Mouse (Mus musculus) brain, embryonic 18.5 days (tissue): ENCODE measurements around the gene Pde8a.
A peak's percentile ranks its signal among the peaks of the same experiment; 100 is the strongest.

ENCODE experiments used
- DNase-seq: peaks from one replicate; pipeline ENCODE4 v3.0.0-alpha.2; 2012; ENCODE audit warnings: low read depth, low spot score

Gene Pde8a

DNA sequence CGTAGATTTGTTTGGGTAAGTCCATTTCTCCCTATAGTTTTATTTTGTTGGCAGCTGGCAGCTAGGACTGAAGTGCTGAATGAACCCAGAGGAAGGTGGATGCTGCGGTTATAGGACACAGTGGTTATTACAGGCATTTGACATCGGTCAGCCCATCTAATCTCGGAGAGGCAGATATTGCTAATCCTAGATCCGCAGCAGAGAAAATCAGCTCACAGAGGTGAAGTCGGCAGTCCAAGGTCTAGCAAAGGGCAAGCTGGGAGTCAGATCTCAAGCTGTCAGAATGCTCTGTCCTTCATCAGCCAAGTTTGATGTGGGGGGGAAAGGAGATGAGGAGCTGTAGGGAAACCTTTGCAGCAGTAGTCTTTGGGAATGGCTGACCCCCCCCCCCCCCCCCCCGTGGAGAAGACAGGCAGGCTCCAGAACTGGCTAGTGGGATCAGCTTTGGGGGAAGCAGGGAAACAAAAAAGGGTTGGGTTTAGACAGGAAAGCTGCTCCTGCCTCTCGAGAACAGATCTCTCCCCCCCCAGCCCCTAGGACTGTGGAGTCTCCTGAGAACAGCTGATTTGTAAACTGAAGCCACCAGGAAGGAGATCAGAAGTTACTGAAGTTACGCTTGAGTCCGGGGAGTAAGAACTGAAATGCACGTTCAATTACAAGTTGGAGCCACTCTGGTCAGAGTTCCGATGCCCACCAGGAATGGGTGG is 3.3 kb upstream of the Pde8a start:
- DNase-seq: no peak

DNA sequence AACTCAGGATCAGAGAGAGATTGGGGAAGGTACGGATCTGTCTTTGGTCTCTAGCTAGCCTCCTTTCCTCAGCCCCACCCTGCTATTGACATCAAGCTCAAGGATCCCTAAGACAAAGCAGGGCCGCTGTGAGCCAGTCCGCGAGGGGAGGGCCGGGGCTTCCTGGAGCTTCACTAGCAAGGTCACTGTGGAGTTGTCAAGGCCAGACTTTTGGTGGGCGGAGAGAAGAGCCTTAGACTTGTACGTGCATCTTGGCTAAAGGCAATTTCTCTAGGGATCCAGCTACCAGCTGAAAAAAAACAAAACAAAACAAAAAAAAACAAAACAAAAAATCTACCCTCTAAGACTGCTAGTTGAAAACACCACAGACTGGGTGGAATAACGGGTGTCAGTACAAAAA is 1.6 kb upstream of the Pde8a start:
- no peak for DNase-seq

DNA sequence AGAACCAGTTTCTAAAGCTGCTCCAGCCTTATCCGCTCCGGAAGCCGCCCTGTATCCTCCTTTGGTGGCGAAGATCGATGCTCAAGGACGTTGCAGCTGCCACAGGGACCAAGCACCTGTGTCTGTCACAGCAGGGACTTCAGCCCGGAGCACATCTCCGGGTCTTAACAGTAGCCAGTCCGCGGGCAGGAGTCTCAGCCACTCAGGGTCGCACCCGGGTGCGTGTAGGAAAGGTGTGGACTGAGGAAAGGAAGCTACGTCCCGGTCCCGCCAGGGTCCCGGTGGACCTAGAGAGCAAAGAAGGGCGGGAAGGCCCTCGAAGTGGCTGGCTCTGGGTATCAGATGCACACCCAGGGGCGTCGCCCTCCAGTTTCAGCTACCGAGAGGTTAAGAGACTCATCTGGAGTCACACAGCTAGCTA is 1.1 kb upstream of the Pde8a start:
- DNase-seq: no peak

DNA sequence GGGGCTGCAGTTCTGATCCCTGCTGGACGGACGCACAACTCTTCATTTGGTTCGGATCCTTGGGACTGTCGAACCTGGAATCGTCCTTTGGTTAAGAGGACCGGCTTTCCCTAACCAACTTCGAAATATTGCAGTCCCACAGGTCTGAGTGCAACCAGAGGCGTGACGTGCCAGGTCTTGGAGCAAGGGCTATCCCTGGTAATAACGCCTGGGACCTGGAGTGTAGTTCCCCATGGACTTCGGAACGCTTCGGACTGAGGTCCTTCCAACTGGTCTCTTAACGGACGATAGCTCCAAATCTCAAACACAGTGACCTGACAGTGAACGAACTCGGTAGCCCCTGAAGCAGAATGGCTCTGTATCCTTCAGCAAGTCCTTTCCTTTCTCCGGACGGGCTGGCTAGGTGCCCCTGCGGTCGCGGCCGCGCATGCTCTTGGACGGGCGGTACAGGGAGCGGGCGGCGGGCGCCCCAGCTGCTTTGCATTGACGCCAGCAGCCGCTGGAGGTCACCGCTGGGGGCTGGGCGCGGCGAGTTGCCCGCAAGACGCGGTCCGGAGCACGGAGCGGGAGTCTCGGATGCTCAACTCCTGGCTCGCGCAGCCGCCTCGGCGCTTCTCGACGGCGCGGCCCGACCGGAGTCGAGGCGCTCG is 574 bp upstream of the Pde8a start:
- DNase-seq: peak; percentile 24

DNA sequence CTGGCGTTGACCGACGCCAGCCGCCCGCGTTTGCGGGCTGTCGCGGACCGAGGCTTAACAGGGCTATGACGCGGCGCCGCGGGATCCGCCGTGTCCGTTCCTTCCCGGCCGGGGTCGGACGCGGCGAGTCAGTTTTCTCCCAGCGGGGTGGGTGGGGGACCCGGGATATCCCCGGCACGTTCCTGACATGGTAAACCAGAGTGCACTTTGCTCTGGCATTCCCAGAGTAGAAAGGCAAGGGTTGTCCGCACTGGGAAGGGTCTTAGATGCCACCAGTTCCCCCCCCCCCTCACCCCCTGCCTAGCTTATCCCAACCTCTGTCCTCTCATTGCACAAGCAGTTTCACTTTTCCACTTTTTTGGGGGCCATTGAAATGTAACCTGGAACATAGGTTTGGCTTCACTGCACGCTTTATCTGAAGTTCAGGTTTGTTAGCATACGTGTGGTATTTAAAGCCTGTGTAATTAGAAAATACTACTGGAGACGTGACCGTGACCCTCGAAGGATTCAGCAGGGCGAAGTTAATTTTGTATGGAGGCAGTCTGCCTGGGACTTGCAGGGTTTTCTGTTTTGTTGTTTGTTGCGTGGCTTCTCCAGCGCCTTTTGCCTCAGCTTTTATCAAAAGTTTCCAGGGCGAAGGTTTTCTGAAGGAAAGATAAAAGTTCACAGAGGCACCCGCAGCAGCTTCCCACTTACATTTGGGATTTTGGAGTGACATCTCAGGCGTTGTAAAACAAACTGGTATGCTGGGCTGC is 934 bp downstream of the Pde8a start:
- DNase-seq: no peak

DNA sequence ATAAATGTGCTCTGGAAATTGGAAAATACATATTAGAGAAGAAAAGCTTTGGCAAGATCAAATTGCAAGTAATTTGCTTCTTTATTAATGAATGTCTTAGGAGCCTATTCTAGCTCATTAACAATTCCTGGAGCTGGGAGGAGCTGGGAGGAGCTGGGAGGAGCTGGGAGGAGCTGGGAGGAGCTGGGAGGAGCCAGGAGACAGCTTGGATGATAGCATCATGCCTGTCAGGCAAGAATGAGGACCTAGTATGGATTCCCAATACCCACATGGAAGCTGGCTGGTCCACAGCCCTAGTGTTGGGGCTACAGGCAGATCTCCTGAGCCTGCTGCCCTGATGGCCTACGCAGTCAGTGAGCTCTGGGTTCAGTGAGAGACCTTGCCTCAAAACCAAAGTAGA is 2.6 kb downstream of the Pde8a start:
- no peak for DNase-seq

DNA sequence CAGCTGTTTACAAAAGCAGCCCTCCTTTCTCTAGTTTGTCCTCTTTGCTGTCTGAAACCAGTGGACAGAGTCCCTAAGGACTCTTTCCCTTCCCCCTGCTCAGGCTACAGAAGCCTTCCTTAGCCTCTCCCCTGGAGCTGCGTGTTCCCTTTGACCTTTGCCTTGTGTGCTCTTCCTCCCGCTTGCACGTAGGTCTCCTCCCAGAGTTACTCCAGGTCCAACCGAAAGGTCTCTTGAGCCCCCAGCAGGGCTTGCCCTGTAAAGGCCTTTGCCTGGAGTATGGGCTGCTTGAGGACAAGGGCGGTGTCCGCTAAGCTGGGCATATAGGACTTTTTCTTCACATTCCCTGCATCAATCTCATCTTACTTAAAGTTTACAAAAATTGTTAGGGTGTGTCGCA is 5.9 kb downstream of the Pde8a start:
- DNase-seq: no peak

DNA sequence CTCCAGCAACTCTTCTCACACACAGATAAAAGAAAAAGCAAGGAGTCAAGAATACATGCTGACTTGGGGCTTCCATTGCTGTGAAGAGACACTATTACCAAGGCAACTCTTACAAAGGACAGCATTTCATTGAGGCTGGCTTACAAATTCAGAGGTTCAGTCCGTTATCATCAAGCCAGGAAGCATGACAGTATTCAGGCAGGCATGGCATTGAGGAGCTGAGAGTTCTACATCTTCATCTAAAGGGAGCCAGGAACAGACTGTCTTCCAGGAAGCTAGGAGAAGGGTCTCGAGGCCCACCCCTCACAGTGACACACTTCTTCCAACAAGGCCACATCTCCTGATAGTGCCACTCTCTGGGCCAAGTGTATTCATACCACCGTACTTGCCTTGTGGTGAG is 7.0 kb downstream of the Pde8a start:
- no peak for DNase-seq

DNA sequence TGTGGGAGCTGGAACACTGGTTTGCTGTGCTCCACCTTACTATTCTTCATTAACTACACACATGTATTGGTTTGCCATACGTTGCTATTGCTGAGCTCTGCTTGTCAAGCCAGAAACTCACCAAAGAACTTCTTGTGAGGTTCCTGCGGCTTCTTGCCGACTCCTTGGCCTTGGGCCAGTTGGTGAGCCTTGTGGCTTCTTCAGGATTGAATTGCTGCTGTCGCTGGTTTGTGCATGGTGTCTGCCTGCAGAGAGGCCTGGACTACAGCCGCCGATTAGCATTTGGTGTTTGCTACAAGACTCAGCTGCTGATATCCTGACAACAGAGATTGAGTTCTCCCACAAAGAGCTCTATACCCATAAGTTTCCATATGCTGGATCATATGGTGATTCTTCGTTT is 10.9 kb downstream of the Pde8a start:
- no peak for DNase-seq

DNA sequence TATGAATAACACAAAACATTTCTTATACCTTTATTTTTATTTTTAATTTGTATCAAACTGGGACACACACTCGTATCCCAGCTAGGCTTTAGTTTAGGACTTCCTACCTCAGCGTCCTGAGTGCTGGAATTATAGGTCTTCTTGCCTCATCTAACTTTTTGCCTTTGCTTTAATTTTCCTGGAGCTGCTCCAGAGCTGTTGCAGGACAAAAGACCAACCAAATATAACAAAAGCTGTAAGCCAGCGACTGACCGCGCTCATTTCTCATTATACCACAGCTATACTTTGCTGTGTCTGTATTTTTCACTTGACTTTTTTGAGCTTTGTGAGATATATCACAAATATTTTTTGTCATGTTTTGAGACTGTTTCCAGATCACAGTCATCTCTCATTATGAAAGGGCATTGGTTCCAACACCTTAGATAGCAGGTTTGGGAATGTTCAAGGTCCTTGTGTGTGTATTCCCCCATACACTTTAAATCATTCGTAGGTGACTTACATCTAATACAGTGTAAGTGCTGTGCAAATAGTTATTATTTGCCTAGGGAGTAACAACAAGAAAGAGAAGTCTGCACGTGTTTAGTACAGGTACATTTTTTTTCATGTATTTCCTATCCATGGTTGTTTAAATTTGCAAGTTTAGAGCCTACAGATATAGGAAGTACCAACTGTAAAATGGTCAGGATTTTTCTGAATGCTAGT is 16.8 kb downstream of the Pde8a start:
- DNase-seq: no peak

DNA sequence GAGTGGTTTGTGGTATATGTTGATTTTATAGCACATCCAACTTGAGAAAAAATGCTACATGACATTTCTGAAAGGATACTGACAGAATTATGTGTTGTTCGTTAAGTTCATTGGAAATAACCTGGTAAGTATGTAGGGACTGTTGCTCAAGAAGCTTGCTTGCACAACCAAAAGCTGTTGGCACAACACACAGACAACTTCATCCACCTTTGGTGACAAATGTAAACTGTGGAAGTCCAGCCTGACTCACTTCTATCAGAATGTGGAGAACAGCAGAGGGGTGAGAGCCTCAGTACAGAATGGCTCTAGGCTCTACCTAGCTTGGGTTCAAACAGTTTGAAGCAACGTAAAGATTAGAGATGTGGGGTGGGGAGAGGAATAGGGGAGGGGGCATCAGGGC is 19.3 kb downstream of the Pde8a start:
- no peak for DNase-seq

DNA sequence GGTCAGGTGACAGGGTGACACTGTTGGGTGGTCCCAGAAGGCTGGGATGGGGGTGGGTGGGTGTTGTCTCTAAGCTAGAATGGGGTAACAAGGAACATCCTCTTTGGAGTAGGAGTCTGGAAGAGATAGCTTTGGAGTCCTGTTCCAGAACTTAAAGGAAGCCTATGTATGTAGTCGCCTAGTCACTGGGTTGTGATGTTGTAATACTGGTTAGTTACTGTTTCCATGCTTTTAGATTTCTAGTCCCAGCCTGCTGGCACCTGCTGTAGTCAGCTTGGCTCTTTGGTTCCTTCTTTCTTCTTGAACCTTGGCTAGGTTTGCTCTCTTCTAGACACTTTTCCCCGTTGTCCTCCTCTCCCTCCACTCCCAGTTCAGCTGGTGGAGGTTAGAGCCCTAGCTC is 21.7 kb downstream of the Pde8a start:
- no peak for DNase-seq

DNA sequence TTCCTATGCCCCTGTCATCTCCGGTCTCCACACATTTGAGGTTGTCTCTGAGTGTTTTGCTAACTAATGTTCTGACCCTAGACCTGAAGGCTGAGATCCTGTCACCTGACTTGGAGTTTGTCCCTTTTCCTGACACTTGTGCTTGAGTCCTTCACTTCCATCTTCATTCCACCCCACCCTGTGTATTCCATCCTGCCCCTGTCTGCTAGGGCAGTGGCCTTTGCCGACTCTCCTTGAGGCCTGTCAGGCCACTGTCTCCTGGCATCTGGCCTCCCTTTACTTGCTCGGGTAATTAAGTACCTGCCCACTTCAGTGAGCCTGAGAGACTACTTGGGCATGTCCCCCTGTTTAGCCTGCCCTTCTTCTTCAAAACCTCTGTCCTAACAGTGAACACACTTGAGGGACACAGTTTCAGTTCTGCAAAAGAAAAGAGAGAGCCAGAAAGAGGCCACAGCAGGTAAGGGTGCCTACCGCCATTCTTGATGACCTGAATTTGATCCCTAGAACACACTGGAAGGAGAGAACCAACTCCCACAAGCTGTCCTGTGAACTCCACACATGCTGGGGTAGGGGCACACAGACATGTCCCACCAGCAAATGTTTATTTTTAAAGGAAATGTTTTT is 22.3 kb downstream of the Pde8a start:
- DNase-seq: no peak

DNA sequence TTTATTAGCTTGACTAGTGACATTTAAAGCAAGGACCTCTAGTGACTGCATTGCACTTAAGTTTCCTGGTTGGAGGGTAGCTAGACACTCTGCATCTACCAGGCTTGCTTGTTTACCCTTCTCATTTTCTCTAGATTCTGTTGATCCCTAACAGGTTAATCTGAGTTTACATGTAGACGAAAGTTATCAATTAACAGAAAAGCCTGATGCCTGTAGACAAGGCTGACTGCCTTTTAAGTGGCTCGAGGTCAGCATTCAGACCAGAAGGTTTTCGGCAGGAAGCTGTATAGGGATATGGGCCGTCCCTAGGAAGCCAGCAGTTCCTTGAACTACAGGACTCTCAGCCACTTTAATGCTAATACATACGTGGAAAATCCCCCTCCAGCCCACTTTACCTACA is 30.0 kb downstream of the Pde8a start:
- no peak for DNase-seq

DNA sequence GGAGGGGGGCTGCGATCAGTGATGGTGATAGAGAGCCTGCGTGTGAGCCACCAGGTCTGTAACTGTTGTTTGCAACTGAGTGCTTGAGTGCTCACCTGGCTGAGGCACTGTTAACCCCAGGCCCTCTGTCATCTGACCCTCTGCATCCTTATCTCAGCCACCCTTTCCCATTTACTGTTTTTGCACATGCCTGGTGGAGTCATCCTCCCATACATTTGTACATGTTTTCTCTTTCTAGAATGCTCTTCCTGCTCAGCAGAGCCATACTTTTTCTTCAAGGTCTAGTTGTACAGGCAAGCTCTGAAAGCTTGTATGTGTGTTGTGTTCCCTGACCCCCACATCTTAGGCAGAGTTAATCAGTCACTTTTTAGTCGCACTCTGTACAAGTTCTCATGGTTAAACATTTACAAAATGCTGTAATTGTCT is 36.5 kb downstream of the Pde8a start:
- DNase-seq: no peak

DNA sequence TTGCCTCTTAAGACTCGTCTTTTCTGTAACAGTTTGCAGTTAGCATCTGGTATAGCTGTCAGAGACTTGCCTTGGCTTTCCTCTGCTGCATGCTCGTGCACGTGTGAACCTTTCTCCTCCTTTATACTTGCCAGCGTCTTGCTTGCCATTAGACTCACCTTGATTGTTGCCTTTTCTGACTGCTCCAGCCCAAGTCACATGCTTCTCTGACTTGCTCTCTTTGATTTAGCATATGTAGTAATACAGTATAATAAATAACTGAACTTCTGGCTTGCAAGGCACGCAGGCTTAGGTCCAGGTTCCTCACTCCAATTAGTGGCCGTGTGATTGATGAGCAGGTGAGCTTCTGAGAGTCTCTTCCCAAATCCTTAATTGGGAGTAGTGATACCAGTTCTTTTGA is 37.2 kb downstream of the Pde8a start:
- DNase-seq: no peak

DNA sequence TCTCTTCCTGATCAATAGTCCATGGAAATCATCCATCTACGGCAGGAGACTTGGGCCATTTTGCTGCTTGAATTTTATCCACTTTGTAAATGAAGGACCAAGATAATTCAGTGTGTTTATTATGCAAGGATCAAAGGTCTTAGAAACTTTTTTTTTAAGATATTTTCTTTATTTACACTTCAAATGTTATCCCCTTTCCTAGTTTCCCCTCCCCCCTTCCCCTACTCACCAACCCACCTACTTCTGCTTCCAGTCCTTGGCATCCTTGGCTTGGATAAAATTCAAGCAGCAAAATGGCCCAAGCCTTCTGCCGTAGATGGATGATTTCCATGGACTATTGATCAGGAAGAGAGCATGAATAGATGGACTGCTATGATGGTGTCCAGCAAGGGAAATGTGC is 38.1 kb downstream of the Pde8a start:
- DNase-seq: no peak

DNA sequence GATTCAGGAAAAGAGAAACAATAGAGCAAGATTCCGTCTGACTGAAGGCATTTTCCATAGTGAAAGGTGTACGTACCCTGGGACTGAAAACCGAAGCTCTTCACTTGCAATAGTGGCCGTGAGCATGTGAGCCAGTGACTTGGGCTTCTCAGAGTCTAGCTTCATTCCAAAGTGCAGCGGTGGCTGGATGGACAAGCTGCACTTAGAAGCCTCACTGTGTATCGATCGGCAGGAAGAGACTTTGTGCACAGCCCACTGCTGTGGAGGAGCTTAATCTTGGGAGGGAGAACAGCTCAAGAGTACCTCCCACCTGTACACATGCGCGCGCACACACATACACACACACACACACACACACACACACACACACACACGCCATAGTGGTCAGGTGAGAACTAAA is 39.9 kb downstream of the Pde8a start:
- no peak for DNase-seq

DNA sequence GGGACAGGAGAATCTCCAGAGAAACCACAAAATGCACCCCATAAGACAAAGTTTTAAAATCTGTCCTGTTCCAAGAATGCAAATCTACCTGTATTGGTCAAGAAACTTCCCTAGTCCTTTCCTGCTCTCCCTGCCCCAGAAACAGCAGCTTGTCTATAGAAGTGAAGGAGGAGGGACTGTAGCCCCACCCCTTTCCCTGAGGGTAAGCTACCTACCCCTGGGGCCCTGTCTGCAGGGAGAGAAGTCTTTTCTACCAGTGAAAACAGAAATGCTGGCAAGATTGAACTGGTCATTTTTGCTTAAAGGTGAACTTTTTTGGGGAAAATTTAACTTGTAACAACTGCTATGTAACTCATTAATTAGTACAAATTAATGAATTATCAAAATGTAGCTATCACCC is 41.2 kb downstream of the Pde8a start:
- DNase-seq: no peak

DNA sequence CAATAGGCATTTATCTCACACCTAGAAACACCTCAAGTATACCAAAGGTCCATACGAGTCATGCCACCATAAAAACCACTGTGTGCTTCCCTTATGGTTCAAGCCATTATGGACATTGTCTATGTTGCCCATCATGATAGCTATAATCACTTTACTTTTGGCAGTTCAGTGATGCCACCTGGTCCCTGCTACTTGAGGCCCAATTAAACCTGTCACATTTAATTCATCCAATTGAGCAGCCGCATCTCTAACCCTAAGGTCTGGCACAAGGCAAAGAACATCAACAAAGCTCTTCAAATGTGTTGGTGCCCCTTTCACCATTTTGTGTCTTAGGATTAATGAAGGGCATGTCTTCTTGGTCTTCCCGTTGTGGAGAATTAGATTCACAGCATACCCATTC is 42.1 kb downstream of the Pde8a start:
- DNase-seq: no peak

DNA sequence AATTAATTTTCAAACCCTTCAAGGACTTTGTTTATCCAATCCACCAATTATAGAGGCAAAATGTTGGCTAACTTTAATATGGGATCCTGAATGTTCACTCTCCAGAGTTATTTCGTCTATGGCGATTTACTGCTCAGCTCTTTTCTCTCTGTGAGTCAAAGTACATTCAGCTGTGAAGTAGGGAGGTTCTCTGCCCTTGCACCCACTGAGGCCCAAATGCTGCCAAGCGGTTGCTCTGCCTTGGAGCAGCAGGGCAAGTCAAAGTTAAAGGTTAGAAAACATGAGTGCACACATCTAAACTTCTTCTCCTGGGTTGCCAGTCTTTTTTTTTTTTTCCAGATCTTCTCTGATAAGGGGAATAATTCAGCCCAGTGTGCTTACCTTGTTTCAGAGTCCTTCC is 43.4 kb downstream of the Pde8a start:
- no peak for DNase-seq

DNA sequence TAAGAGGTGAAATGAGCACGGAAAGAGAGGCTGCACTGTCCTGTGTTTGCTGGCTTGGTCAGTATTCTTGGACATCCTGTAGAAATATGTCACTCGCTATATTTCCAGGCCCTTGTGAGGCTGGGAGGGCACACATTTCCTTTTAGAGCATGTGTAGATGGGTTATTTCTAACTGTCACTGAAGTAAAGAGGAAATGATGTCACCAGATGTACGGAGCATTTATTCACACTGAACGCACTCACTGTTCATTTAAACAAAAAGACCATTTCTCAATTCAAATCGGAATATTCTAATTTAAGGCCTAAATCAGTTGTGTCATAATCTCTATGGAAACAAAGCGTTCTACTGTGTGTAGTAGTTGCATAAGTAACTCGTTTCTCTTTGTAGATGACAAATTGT is 48.2 kb downstream of the Pde8a start:
- DNase-seq: no peak
